Mouse (Mus musculus): Measurements from ENCODE around the gene Afmid.

DNA sequence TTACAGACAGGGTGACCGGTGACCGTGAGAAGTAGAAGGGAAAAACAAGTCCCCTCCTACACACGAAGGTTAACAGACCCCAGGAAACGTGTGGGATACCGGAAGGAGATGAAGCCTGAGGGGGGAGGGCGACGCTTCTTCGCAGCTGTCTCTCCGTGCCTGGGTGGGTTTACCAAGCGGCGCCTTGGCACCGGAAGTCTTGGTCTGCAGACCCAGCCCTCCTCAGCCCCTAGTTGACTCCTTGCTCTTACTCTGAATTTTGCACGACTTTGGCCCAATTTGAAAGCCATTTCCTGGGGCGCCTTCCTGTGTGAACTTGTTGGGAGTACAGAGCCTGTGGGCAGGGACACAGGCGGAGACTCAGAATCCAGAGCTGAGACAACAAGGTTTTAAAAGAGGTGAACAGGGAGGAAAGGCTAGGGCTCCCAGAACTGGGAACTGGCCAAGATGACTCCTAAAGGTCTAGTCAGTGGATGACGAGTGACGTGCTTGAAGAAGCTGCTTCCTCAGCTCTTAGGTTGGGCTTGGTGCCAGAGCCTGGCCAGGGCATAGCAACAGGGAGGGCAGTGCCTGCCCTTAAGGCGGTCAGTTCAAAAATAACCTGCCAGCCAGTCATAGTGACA, 44.4 kb upstream of the Afmid start:
- 0 out of 2 replicates have a peak, but pooled peaks have one; percentile 4 for TF ChIP-seq EP300 (IDR thresholded peaks at IDR 0.05; ENCODE audit: insufficient read depth, low read depth, low read length)
- no peak for TF ChIP-seq CTCF (IDR thresholded peaks at IDR 0.05)

All from heart, adult 2 months (tissue).